Mouse (Mus musculus): ENCODE data around the gene Zcchc17.

Gene Zcchc17

GRCm38 (mm10) chr4:130282856-130283255, 76.9 kb downstream of the Zcchc17 start:
- no peak for DNase-seq (ENCODE audit: low spot score)

- no peak for DNase-seq (ENCODE audit: low spot score)
These were observed 80.6 kb downstream of the Zcchc17 start, which contains the start of gene Serinc2 for GRCm38 (mm10) chr4:130279105-130279504. Gene Serinc2, minus strand, starts transcription at chr4:130279205.

GRCm38 (mm10) chr4:130276573-130277176, 83.1 kb downstream of the Zcchc17 start:
- no peak for DNase-seq (ENCODE audit: low spot score)

GRCm38 (mm10) chr4:130275823-130276105, 84.0 kb downstream of the Zcchc17 start:
- DNase-seq (ENCODE audit: low spot score): no peak

GRCm38 (mm10) chr4:130275016-130275822, 84.5 kb downstream of the Zcchc17 start:
- DNase-seq (ENCODE audit: low spot score): no peak

GRCm38 (mm10) chr4:130274346-130275015, 85.3 kb downstream of the Zcchc17 start:
- no peak for DNase-seq (ENCODE audit: low spot score)

GRCm38 (mm10) chr4:130273698-130274345, 85.9 kb downstream of the Zcchc17 start:
- no peak for DNase-seq (ENCODE audit: low spot score)

GRCm38 (mm10) chr4:130270611-130271347, 89.0 kb downstream of the Zcchc17 start:
- no peak for DNase-seq (ENCODE audit: low spot score)

- DNase-seq (ENCODE audit: low spot score): no peak
These were observed 89.7 kb downstream of the Zcchc17 start for GRCm38 (mm10) chr4:130270089-130270488.

GRCm38 (mm10) chr4:130268736-130269135, 91.0 kb downstream of the Zcchc17 start:
- DNase-seq (ENCODE audit: low spot score): no peak

- DNase-seq (ENCODE audit: low spot score): no peak
These were observed 92.7 kb downstream of the Zcchc17 start for GRCm38 (mm10) chr4:130267069-130267468.

GRCm38 (mm10) chr4:130266601-130267000, 93.1 kb downstream of the Zcchc17 start:
- DNase-seq (ENCODE audit: low spot score): no peak

All from c-Kit-positive CD71-positive TER-119-positive erythroid progenitor cells, embryonic 14.5 days (primary cell).